Mouse (Mus musculus) G1E (cell line): ENCODE measurements around the gene Ppp1r2. TPM values are rescaled to one million over a fixed set of nuclear protein-coding genes. Genes with fewer than 3 reads are reported as not detected.

ENCODE experiments used
- ATAC-seq: 2 replicates; pipeline ENCODE4 v1.8.0; 2016; ENCODE audit warnings: mild to moderate bottlenecking; ENCODE audit not compliant: insufficient number of reproducible peaks, poor library complexity, low FRiP score, severe bottlenecking; ENCODE audit errors: extremely low read depth
- DNase-seq: peaks from one replicate; pipeline ENCODE4 v3.0.0; 2012; ENCODE audit warnings: low spot score
- H3K27me3 ChIP-seq: 2 replicates; pipeline ENCODE4 v1.6.1; 2012; ENCODE audit warnings: mild to moderate bottlenecking, low read length, inconsistent platforms; ENCODE audit not compliant: insufficient read depth
- H3K36me3 ChIP-seq: replicated peaks from 2 replicates; pipeline ENCODE3; 2012; ENCODE audit warnings: mild to moderate bottlenecking, inconsistent platforms
- H3K4me1 ChIP-seq: 2 replicates; pipeline ENCODE4 v1.6.1; 2012; ENCODE audit warnings: low read depth, low read length, inconsistent platforms, mixed read lengths; ENCODE audit not compliant: insufficient read depth
- H3K4me3 ChIP-seq: 2 replicates; pipeline ENCODE4 v1.5.1; 2012; ENCODE audit warnings: low read depth, mild to moderate bottlenecking, inconsistent platforms, low read length, moderate library complexity, mixed read lengths
- H3K9me3 ChIP-seq: replicated peaks from 2 replicates; pipeline ENCODE4 v1.6.1; 2012; ENCODE audit warnings: inconsistent platforms
- CTCF ChIP-seq: IDR thresholded peaks from 2 replicates; pipeline ENCODE4 v1.5.1; 2012; ENCODE audit warnings: low read depth, low read length, inconsistent platforms, mixed read lengths
- GATA1 ChIP-seq: IDR thresholded peaks from 2 replicates; pipeline ENCODE4 v1.6.1; 2012; ENCODE audit warnings: borderline replicate concordance, low read length, inconsistent platforms, mixed read lengths
- GATA2 ChIP-seq: IDR thresholded peaks from 2 replicates; pipeline ENCODE4 v1.6.1; 2012; ENCODE audit warnings: low read depth, low read length, inconsistent platforms, borderline replicate concordance
- POLR2AphosphoS5 ChIP-seq: IDR thresholded peaks from 2 replicates; pipeline ENCODE4 v1.6.1; 2012; ENCODE audit warnings: low read depth, low read length, inconsistent platforms; ENCODE audit not compliant: insufficient replicate concordance
- TAL1 ChIP-seq: conservative IDR thresholded peaks from 2 replicates; pipeline ENCODE4 v1.6.1; 2012; ENCODE audit warnings: low read depth, low read length, inconsistent platforms, mixed read lengths
- polyA plus RNA-seq: library from polyadenylated mRNA; stranded (reverse); fragments of >175 nt; gene quantifications from 2 replicates; pipeline ENCODE4 v1.2.3, GENCODE M21; 2012
- total RNA-seq, 2 experiments: library from RNA; stranded (forward) in 1 of 2; stranded (reverse) in 1 of 2; fragments of 200-1000 nt in 1 of 2; fragments of >200 nt in 1 of 2; fragmentation: Nextera tagmentation in 1 of 2; gene quantifications; 2 replicates each; pipeline ENCODE4 v1.2.3; 2014 to 2017

Gene Ppp1r2
- total and polyA plus RNA-seq, 3 experiments, result 38.2 to 76.2 (median 45.3) TPM

DNA sequence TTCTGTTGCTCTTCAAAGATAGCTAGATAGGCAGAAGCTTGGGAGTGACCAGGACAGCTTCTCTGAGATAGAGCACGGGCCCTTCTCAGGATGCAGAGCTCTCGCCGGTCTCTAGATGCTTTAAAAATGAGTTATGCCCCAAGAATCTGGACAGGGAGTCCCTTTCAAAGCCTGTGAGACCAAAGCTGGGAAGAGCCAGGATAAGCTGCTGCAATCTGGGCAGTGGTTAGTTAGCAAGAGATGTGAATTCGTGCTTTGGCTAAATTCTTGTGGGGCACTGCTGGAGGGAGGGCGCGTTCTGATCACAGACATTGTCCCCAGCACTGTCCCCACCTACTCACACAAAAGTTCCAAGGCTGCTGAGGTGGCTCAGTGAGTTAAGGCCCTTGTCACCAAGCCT lies 3.5 kb upstream of the Ppp1r2 start:
- Histone ChIP-seq H3K9me3 (no peaks in the 10 kb centered on the region), H3K4me3 (no peak overlapping the region), H3K27me3 (peaks cover 35% of the 10 kb centered on the region), H3K4me1 (peaks cover 5% of the 10 kb centered on the region; the same call in 1 of the 2 replicates), H3K36me3 (no peaks in the 10 kb centered on the region)
- TF ChIP-seq CTCF (no peak), GATA2 (no peak), GATA1 (no peak), TAL1 (no peak), POLR2AphosphoS5 (no peak)
- ATAC-seq, result no peak
- no peak for DNase-seq

DNA sequence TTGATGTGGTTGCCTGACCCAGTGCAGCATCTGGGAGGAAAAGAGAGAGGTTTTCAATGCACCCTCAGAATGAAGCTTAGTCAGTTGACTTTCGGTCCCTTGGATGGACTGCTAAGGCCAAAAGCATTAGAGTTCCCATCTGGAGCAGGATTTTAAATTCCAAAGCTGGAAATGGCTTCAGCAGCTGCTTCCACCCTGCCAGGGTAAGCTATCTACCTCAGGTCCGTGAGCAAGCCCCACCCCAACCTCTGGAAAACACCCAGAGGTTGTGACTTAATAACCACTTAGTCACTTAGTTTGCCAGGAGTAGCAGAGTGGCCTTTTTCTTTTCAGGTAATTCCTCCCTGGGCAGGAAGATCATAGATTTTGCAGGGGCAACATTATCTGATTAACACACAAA lies 3.0 kb upstream of the Ppp1r2 start:
- no peak overlapping the region for H3K4me3 ChIP-seq
- H3K27me3 ChIP-seq, result peaks cover 35% of the 10 kb centered on the region
- H3K9me3 ChIP-seq, result no peaks in the 10 kb centered on the region
- peaks cover 3% of the 10 kb centered on the region for H3K36me3 ChIP-seq
- TF ChIP-seq GATA1 (no peak), GATA2 (no peak), POLR2AphosphoS5 (no peak), CTCF (no peak), TAL1 (no peak)
- no peak for ATAC-seq
- DNase-seq, result no peak
- H3K4me1 ChIP-seq, result peaks cover 10% of the 10 kb centered on the region; the same call in 1 of the 2 replicates

DNA sequence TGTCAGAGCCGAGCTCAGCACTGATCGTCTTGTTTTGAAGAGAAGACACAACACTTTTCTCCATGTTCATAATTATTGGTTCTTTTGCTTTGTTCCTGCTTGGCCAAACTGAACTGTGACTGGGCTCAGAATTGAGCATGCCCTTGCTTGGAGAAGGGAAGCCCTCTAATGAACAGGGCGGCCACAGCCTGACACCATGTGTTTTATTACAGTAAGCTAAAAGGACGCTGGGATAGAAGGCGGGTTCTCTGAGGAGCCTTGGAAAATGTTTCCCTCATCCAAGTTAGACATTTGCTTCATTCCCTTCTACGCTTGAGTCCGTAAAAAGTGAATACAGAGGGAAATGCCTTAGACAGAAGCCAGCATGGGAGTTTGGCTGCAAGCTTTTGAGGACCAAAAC lies 1.9 kb upstream of the Ppp1r2 start:
- Histone ChIP-seq H3K4me3 (no peak overlapping the region), H3K4me1 (peaks cover 19% of the 10 kb centered on the region), H3K36me3 (peaks cover 11% of the 10 kb centered on the region), H3K27me3 (peaks cover 35% of the 10 kb centered on the region), H3K9me3 (no peaks in the 10 kb centered on the region)
- DNase-seq, result no peak
- no peak for TF ChIP-seq CTCF
- no peak for TF ChIP-seq GATA1
- TF ChIP-seq POLR2AphosphoS5, result no peak
- no peak for TF ChIP-seq GATA2
- no peak for TF ChIP-seq TAL1
- no peak for ATAC-seq

DNA sequence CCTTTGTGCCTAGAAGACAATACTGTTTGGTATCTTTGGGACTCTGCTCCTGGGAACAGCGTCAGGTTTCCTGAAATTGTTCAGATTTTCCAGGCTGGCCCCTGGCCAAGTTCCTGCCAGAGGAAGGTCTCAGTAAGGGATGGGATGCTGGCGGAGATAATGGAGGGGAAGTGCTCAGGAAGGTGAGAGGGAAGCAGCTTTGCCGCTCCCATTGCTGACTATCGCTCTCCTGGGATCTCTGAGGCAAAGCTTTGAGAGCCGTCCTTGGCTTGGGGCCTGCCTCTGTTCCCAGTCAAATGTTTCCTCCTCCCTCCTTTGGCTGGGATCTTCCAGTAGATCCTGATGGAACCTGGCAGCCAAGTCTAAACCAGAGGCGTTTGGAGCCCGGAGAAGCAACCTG lies 1.5 kb upstream of the Ppp1r2 start:
- peaks cover 33% of the 10 kb centered on the region for H3K27me3 ChIP-seq
- DNase-seq (no peak), ATAC-seq (no peak)
- H3K4me3 ChIP-seq, result no peak overlapping the region
- no peak for TF ChIP-seq CTCF
- no peak for TF ChIP-seq TAL1
- no peak for TF ChIP-seq POLR2AphosphoS5
- no peak for TF ChIP-seq GATA1
- TF ChIP-seq GATA2, result no peak
- no peaks in the 10 kb centered on the region for H3K9me3 ChIP-seq
- peaks cover 20% of the 10 kb centered on the region for H3K4me1 ChIP-seq
- peaks cover 14% of the 10 kb centered on the region for H3K36me3 ChIP-seq

DNA sequence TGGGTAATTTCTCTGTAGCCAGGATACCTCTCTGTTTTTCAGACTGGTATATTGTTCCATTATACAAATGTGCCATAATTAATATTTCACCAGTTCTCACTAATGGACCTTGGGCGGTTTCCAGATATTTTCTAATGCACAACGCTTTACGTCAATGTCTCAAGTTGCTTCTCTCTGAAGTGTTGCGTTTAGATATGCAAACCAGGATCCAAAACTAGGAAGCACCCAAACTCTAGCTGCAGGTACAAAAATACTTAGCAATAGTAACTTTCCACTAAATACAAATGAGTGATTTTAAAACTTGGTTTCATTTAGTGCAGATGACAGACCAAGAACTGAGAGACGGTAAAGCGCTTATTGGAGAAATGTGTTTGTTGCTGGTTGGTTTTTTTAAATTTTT lies 993 bp downstream of the Ppp1r2 start:
- H3K4me1 ChIP-seq, result peaks cover 29% of the 10 kb centered on the region
- ATAC-seq (no peak), DNase-seq (no peak)
- H3K9me3 ChIP-seq, result no peaks in the 10 kb centered on the region
- TF ChIP-seq TAL1 (no peak), CTCF (no peak), GATA1 (no peak), GATA2 (no peak)
- H3K27me3 ChIP-seq, result peaks cover 24% of the 10 kb centered on the region
- peak overlapping the region; percentile 79 for H3K4me3 ChIP-seq
- H3K36me3 ChIP-seq, result peaks cover 27% of the 10 kb centered on the region

DNA sequence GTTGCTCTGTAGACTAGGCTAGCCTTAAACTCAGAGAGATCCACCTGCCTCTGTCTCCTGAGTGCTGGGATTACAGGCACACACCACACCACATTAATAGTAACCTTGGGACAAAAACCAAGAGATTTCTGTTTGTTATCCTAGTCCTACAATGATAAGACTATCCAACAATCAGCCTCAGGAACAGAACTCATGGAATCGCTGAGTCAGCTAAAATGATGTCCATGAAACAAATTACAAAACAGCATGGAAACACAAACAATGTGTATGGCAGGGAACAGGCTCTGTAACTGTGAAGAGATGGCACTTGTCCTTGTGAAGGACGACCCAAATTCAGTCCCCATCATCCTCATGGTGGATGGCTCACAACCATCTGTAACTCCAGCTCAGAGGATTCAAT lies 8.4 kb downstream of the Ppp1r2 start:
- Histone ChIP-seq H3K4me1 (peaks cover 9% of the 10 kb centered on the region; the same call in 1 of the 2 replicates), H3K27me3 (no peaks in the 10 kb centered on the region), H3K9me3 (no peaks in the 10 kb centered on the region), H3K36me3 (peaks cover 44% of the 10 kb centered on the region), H3K4me3 (no peak overlapping the region)
- DNase-seq, result no peak
- ATAC-seq, result no peak
- TF ChIP-seq GATA1 (no peak), TAL1 (no peak), CTCF (no peak), POLR2AphosphoS5 (no peak), GATA2 (no peak)

DNA sequence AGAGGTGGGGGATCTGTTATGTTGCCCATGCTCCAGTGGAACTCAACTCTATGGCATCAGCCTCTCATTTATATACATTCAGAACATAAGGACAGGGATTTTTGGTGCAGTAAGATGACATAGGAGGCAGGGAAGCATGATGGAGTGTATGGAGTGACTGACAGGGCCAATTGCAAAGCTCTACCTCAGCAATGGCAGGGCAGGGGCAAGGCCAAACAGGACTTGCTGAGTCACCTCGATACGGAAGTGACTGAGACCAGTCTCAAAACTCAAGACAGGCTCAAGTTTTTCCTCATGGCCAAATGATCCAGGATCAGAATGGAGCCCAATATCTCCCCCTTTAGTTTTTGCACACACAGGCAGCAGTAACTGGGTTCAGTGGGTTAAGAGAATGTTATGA lies 18.9 kb downstream of the Ppp1r2 start:
- no peak for ATAC-seq
- no peaks in the 10 kb centered on the region for H3K9me3 ChIP-seq
- H3K36me3 ChIP-seq, result peaks cover 66% of the 10 kb centered on the region
- H3K4me3 ChIP-seq, result no peak overlapping the region
- no peak for DNase-seq
- no peaks in the 10 kb centered on the region for H3K27me3 ChIP-seq
- TF ChIP-seq POLR2AphosphoS5 (no peak), CTCF (no peak), TAL1 (no peak), GATA1 (no peak), GATA2 (no peak)
- H3K4me1 ChIP-seq, result no peaks in the 10 kb centered on the region
